Comparison of ENCODE assay signal across 9 mouse cellular contexts in the genomic region with DNA sequence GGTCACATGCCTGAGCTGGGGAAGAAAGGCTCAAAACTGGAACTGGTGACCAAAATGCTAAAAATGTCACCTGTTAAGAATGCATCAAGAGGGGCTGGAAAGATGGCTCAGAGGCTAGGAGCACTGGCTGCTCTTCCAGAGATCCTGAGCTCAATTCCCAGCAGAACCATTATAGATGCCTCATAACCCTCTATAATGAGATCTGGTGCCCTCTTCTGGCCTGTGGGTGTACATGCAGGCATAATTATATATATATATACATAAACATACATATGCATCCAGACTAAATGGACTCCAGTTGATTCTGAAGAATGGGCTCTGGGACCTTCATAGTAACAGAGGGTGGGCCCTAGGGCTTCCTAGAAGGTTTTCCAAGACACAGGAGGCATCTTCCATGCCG. TPM values are rescaled to one million over a fixed set of nuclear protein-coding genes. Genes with fewer than 3 reads are reported as not detected.
A peak's percentile ranks its signal among the peaks of the same experiment; 100 is the strongest.
DNase-seq lines count a peak whose midpoint lies in the region; ATAC-seq and TF ChIP-seq lines count a peak whose summit lies in the region.
"Had no signal": no experiment of that assay in that cellular context is flagged by ENCODE, and none has a peak within 500 bp of the region (broad histone marks: within the 10 kb centered on the region; RNA-seq: fewer than 3 reads in every experiment).

No protein-coding gene starts in this region.

- H3K27me3 ChIP-seq in lung, embryonic 14.5 days (ENCODE audit: insufficient read depth, low read length), result no peaks in the 10 kb centered on the region
- no peaks in the 10 kb centered on the region for H3K27me3 ChIP-seq in cerebellum, adult 2 months (ENCODE audit: control insufficient read depth, insufficient read depth, low read length)
- H3K27me3 ChIP-seq in hindbrain, embryonic 13.5 days, result no peaks in the 10 kb centered on the region

- no peak for ATAC-seq in lung, embryonic 14.5 days (ENCODE audit: insufficient read depth)
- 0 out of 2 replicates have a peak, but pooled peaks have one; percentile 17 for ATAC-seq in hindbrain, embryonic 13.5 days (ENCODE audit: low FRiP score)

- no peaks in the 10 kb centered on the region for H3K4me1 ChIP-seq in lung, embryonic 14.5 days (ENCODE audit: insufficient read depth)
- H3K4me1 ChIP-seq in lung, adult 2 months (ENCODE audit: control insufficient read depth, insufficient read depth, low read length), result no peaks in the 10 kb centered on the region
- H3K4me1 ChIP-seq in cerebellum, adult 2 months (ENCODE audit: control insufficient read depth, insufficient read depth, low read length), result no peaks in the 10 kb centered on the region
- no peaks in the 10 kb centered on the region for H3K4me1 ChIP-seq in hindbrain, embryonic 13.5 days (replicated peaks)

- TF ChIP-seq POLR2A in lung, adult 2 months (IDR thresholded peaks at IDR 0.05; ENCODE audit: borderline replicate concordance, extremely low read depth, low read depth, low read length), result no peak
- no peak for TF ChIP-seq POLR2A in cerebellum, adult 2 months (IDR thresholded peaks at IDR 0.05; ENCODE audit: borderline replicate concordance, insufficient read depth, low read length)

- peak; percentile 65 for TF ChIP-seq CTCF in lung, embryonic 14.5 days (IDR thresholded peaks at IDR 0.05; ENCODE audit: low read depth)
- no peak for TF ChIP-seq CTCF in lung, adult 2 months (IDR thresholded peaks at IDR 0.05; ENCODE audit: insufficient read depth, low read length)
- TF ChIP-seq CTCF in cerebellum, adult 2 months (IDR thresholded peaks at IDR 0.05; ENCODE audit: borderline replicate concordance, insufficient read depth, low read depth, low read length), result peak; percentile 11; the same call in 1 of the 2 replicates

- no peak overlapping the region for H3K27ac ChIP-seq in lung, embryonic 14.5 days (ENCODE audit: low read depth)
- H3K27ac ChIP-seq in cerebellum, adult 2 months (ENCODE audit: insufficient read depth, low read length), result no peak overlapping the region
- H3K27ac ChIP-seq in hindbrain, embryonic 13.5 days, result no peak overlapping the region

- no peak overlapping the region for H3K4me3 ChIP-seq in lung, embryonic 14.5 days (ENCODE audit: low read depth, low read length)
- no peak overlapping the region for H3K4me3 ChIP-seq in lung, adult 2 months (replicated peaks; ENCODE audit: extremely low read depth, low read depth, low read length)
- no peak overlapping the region for H3K4me3 ChIP-seq in cerebellum, adult 2 months (replicated peaks; ENCODE audit: insufficient read depth, low read depth, low read length)
- no peak overlapping the region for H3K4me3 ChIP-seq in hindbrain, embryonic 13.5 days
- H3K4me3 ChIP-seq: megakaryocyte, embryonic 14.5 days had no signal

- no peaks in the 10 kb centered on the region for H3K36me3 ChIP-seq in lung, embryonic 14.5 days (ENCODE audit: insufficient read depth)
- no peaks in the 10 kb centered on the region for H3K36me3 ChIP-seq in hindbrain, embryonic 13.5 days

- no peak overlapping the region for H3K4me2 ChIP-seq in lung, embryonic 14.5 days
- no peak overlapping the region for H3K4me2 ChIP-seq in hindbrain, embryonic 13.5 days

- 90% methylated on average over 1 of the region's 1 CpGs for WGBS in lung, embryonic 14.5 days
- WGBS in lung, adult 2 months, result 96% methylated on average over 1 of the region's 1 CpGs
- 87% methylated on average over 1 of the region's 1 CpGs for WGBS in cerebellum, adult 2 months
- WGBS in hindbrain, embryonic 13.5 days, result 95% methylated on average over 1 of the region's 1 CpGs

- no peaks in the 10 kb centered on the region for H3K9me3 ChIP-seq in lung, embryonic 14.5 days (ENCODE audit: low read depth, low read length)
- H3K9me3 ChIP-seq in hindbrain, embryonic 13.5 days, result no peaks in the 10 kb centered on the region
- H3K9me3 ChIP-seq: megakaryocyte, embryonic 14.5 days had no signal

- no peak overlapping the region for H3K9ac ChIP-seq in lung, embryonic 14.5 days
- no peak overlapping the region for H3K9ac ChIP-seq in hindbrain, embryonic 13.5 days

- peak; percentile 6 for DNase-seq in cerebellum, adult 11 months
- DNase-seq in cerebellum, adult 11-12 months, result no peak
- DNase-seq in lung, embryonic 14.5 days, result peak; percentile 69
- no peak for DNase-seq in lung, adult 2 months
- peak in 1 of 2 experiments; percentile 32 for DNase-seq in cerebellum, adult 2 months
- DNase-seq in naive thymus-derived CD4-positive, alpha-beta T cell, adult 2 months (ENCODE audit: low read depth), result peak; percentile 67
- no peak for DNase-seq in layer of hippocampus, postnatal 10 days (ENCODE audit: low spot score in 2 of 2)

RNA-seq across cellular contexts. Expression of a gene that starts 18.2 kb away (rescaled TPM):
- polyA plus RNA-seq in lung, embryonic 14.5 days (2014; fragmentation: Nextera tagmentation; extraction: Ambion mirVana), result not detected in 2 replicates
- 0.11 and 0.14 TPM in 2 replicates for polyA plus RNA-seq in lung, adult 2 months (2012; rRNA removed)
- polyA plus RNA-seq in cerebellum, adult 2 months (2012; rRNA removed), result 0.08 TPM in 1 of 2 replicates, not detected in the other
- polyA plus RNA-seq in hindbrain, embryonic 13.5 days (2015; fragmentation: Nextera tagmentation; extraction: Ambion mirVana), result not detected in 2 replicates
- total RNA-seq in layer of hippocampus, postnatal 10 days (2021), result under 1 TPM in 1 of 2 experiments, not detected in 1; 0.23 TPM

RNA-seq across cellular contexts. Expression of a gene that starts 33.7 kb away (rescaled TPM):
- polyA plus RNA-seq in lung, embryonic 14.5 days (2014; fragmentation: Nextera tagmentation; extraction: Ambion mirVana), result 35.3 and 35.9 TPM in 2 replicates
- 49.3 and 63.2 TPM in 2 replicates for polyA plus RNA-seq in lung, adult 2 months (2012; rRNA removed)
- polyA plus RNA-seq in cerebellum, adult 2 months (2012; rRNA removed), result 15.4 and 16.1 TPM in 2 replicates
- 16.5 and 17.2 TPM in 2 replicates for polyA plus RNA-seq in hindbrain, embryonic 13.5 days (2015; fragmentation: Nextera tagmentation; extraction: Ambion mirVana)
- total RNA-seq in layer of hippocampus, postnatal 10 days (2021), result 10 to 100 TPM; 32.7 to 32.9 TPM

Comparison
In these comparisons a context has a peak if more than half of its experiments do, and no peak if none do; other contexts are left out.
1. DNase-seq: peak in cerebellum, adult 11 months (single experiment), lung, embryonic 14.5 days (single experiment) and naive thymus-derived CD4-positive, alpha-beta T cell, adult 2 months (single experiment); none in cerebellum, adult 11-12 months (single experiment), lung, adult 2 months (single experiment) and layer of hippocampus, postnatal 10 days (0 of 2).